Mouse (Mus musculus) MEL (cell line): ENCODE measurements around the gene Cacna1b. TPM values are rescaled to one million over a fixed set of nuclear protein-coding genes. Genes with fewer than 3 reads are reported as not detected.

Experiments used
- DNase-seq: peaks from one replicate; pipeline ENCODE4 v3.0.0; 2011; ENCODE audit warnings: low read depth, low spot score
- H3K27ac ChIP-seq: 2 replicates; pipeline ENCODE4 v1.5.1; 2012; ENCODE audit warnings: low read depth, mild to moderate bottlenecking, control low read depth, low read length, moderate library complexity; ENCODE audit not compliant: control insufficient read depth
- H3K27me3 ChIP-seq, 2 experiments: fragments of 150-350 bp in 1 of 2; sonication (generic) in 1 of 2; 2 replicates each; pipeline ENCODE4 v1.6.1; 2012; ENCODE audit warnings: low read length in 2 of 2, mild to moderate bottlenecking in 2 of 2, improper control_type of control experiment in 1 of 2, moderate library complexity in 1 of 2; ENCODE audit not compliant: insufficient read depth in 2 of 2, control insufficient read depth in 1 of 2
- H3K36me3 ChIP-seq, 2 experiments: 2 replicates each; pipeline ENCODE4 v1.6.1; 2012 to 2014; ENCODE audit warnings: low read length in 2 of 2, improper control_type of control experiment in 1 of 2, inconsistent platforms in 1 of 2, mild to moderate bottlenecking in 1 of 2; ENCODE audit not compliant: insufficient read depth in 2 of 2, control insufficient read depth in 1 of 2
- H3K4me1 ChIP-seq, 2 experiments: fragments of 150-350 bp in 1 of 2; sonication (generic) in 1 of 2; 2 replicates each; pipeline ENCODE4 v1.6.1; 2012; ENCODE audit warnings: low read length in 2 of 2, improper control_type of control experiment in 1 of 2, mild to moderate bottlenecking in 1 of 2; ENCODE audit not compliant: insufficient read depth in 2 of 2, control insufficient read depth in 1 of 2
- H3K4me3 ChIP-seq, 2 experiments: fragments of 150-350 bp in 1 of 2; sonication (generic) in 1 of 2; 2 replicates each; pipeline ENCODE4 v1.5.1; 2012; ENCODE audit warnings: low read depth in 2 of 2, low read length in 2 of 2, mild to moderate bottlenecking in 2 of 2, moderate library complexity in 2 of 2, control low read depth in 1 of 2, improper control_type of control experiment in 1 of 2; ENCODE audit not compliant: control insufficient read depth in 1 of 2, insufficient read depth in 1 of 2
- H3K79me2 ChIP-seq: 2 replicates; pipeline ENCODE4 v1.6.1; 2012; ENCODE audit warnings: mild to moderate bottlenecking, low read length, moderate library complexity; ENCODE audit not compliant: control insufficient read depth, poor library complexity, insufficient read depth
- H3K9ac ChIP-seq: 2 replicates; pipeline ENCODE4 v1.6.1; 2012; ENCODE audit warnings: low read depth, mild to moderate bottlenecking, control low read depth, low read length, moderate library complexity; ENCODE audit not compliant: control insufficient read depth, poor library complexity, severe bottlenecking
- H3K9me3 ChIP-seq: fragments of 150-350 bp; sonication (generic); replicated peaks from 2 replicates; pipeline ENCODE4 v1.6.1; 2012; ENCODE audit warnings: mild to moderate bottlenecking, low read length, improper control_type of control experiment, moderate library complexity; ENCODE audit not compliant: insufficient read depth
- CHD2 ChIP-seq: IDR thresholded peaks from 2 replicates; pipeline ENCODE4 v1.6.1; 2011; ENCODE audit warnings: low read length, improper control_type of control experiment
- CTCF ChIP-seq, 3 experiments: IDR thresholded peaks in 2 of 3; conservative IDR thresholded peaks in 1 of 3; 2 replicates each; pipeline ENCODE4 v1.5.1; 2011 to 2012; ENCODE audit warnings: low read length in 3 of 3, low read depth in 2 of 3, mild to moderate bottlenecking in 2 of 3, improper control_type of control experiment in 1 of 3, inconsistent platforms in 1 of 3, mixed read lengths in 1 of 3, moderate library complexity in 1 of 3; ENCODE audit not compliant: control insufficient read depth in 1 of 3, insufficient read depth in 1 of 3, poor library complexity in 1 of 3, severe bottlenecking in 1 of 3
- E2F4 ChIP-seq: IDR thresholded peaks from 2 replicates; pipeline ENCODE4 v1.6.1; 2011; ENCODE audit warnings: low read depth, low read length, improper control_type of control experiment, borderline replicate concordance
- EP300 ChIP-seq, 2 experiments: IDR thresholded peaks; 2 replicates each; pipeline ENCODE4 v1.6.1; 2011; ENCODE audit warnings: improper control_type of control experiment in 2 of 2, low read length in 2 of 2, low read depth in 1 of 2, mild to moderate bottlenecking in 1 of 2
- GABPA ChIP-seq: IDR thresholded peaks from 2 replicates; pipeline ENCODE4 v1.6.1; 2012; ENCODE audit warnings: low read depth, mild to moderate bottlenecking, inconsistent platforms, low read length, improper control_type of control experiment, moderate library complexity
- GATA1 ChIP-seq: IDR thresholded peaks from 2 replicates; pipeline ENCODE4 v1.6.1; 2011; ENCODE audit warnings: low read depth, low read length, improper control_type of control experiment
- HCFC1 ChIP-seq: IDR thresholded peaks from 2 replicates; pipeline ENCODE4 v1.6.1; 2012; ENCODE audit warnings: low read depth, mild to moderate bottlenecking, inconsistent platforms, low read length, improper control_type of control experiment, moderate library complexity
- JUND ChIP-seq: IDR thresholded peaks from 2 replicates; pipeline ENCODE4 v1.6.1; 2011; ENCODE audit warnings: low read depth, mild to moderate bottlenecking, improper control_type of control experiment, low read length
- KAT2A ChIP-seq: conservative IDR thresholded peaks from 2 replicates; pipeline ENCODE4 v1.6.1; 2012; ENCODE audit warnings: low read depth, low read length, improper control_type of control experiment, inconsistent platforms
- MAFK ChIP-seq: IDR thresholded peaks from 2 replicates; pipeline ENCODE4 v1.6.1; 2011; ENCODE audit warnings: low read depth, mild to moderate bottlenecking, low read length, improper control_type of control experiment, borderline replicate concordance
- MXI1 ChIP-seq: IDR thresholded peaks from 2 replicates; pipeline ENCODE4 v1.6.1; 2011; ENCODE audit warnings: mild to moderate bottlenecking, low read depth, low read length, improper control_type of control experiment
- MYB ChIP-seq: IDR thresholded peaks from 2 replicates; pipeline ENCODE4 v1.6.1; 2011; ENCODE audit warnings: mild to moderate bottlenecking, low read depth, low read length, improper control_type of control experiment
- MYC ChIP-seq: IDR thresholded peaks from 2 replicates; pipeline ENCODE4 v1.6.1; 2011; ENCODE audit warnings: low read depth, mild to moderate bottlenecking, low read length, improper control_type of control experiment, moderate library complexity
- NELFE ChIP-seq: IDR thresholded peaks from 2 replicates; pipeline ENCODE4 v1.6.1; 2011; ENCODE audit warnings: low read depth, low read length, improper control_type of control experiment
- NRF1 ChIP-seq: IDR thresholded peaks from 2 replicates; pipeline ENCODE4 v1.6.1; 2014; ENCODE audit warnings: low read depth, mild to moderate bottlenecking, inconsistent platforms, low read length, improper control_type of control experiment, moderate library complexity; ENCODE audit not compliant: poor library complexity, insufficient read depth, severe bottlenecking
- POLR2A ChIP-seq, 2 experiments: IDR thresholded peaks; 2 replicates each; pipeline ENCODE4 v1.6.1; 2011 to 2012; ENCODE audit warnings: low read length in 2 of 2, mild to moderate bottlenecking in 2 of 2, control low read depth in 1 of 2, improper control_type of control experiment in 1 of 2, low read depth in 1 of 2, moderate library complexity in 1 of 2; ENCODE audit not compliant: control insufficient read depth in 1 of 2, insufficient read depth in 1 of 2, poor library complexity in 1 of 2
- POLR2AphosphoS2 ChIP-seq: IDR thresholded peaks from 2 replicates; pipeline ENCODE4 v1.6.1; 2011; ENCODE audit warnings: low read length, improper control_type of control experiment
- RCOR1 ChIP-seq: IDR thresholded peaks from 2 replicates; pipeline ENCODE4 v1.6.1; 2012; ENCODE audit warnings: low read depth, mild to moderate bottlenecking, inconsistent platforms, low read length, improper control_type of control experiment
- SMC3 ChIP-seq: IDR thresholded peaks from 2 replicates; pipeline ENCODE4 v1.6.1; 2011; ENCODE audit warnings: low read depth, low read length, improper control_type of control experiment
- TBP ChIP-seq: IDR thresholded peaks from 2 replicates; pipeline ENCODE4 v1.8.0; 2011; ENCODE audit warnings: low read depth, low read length, improper control_type of control experiment
- UBTF ChIP-seq: IDR thresholded peaks from 2 replicates; pipeline ENCODE4 v1.6.1; 2012; ENCODE audit warnings: low read depth, mild to moderate bottlenecking, inconsistent platforms, low read length, improper control_type of control experiment, moderate library complexity, borderline replicate concordance; ENCODE audit not compliant: insufficient read depth
- ZC3H11A ChIP-seq: IDR thresholded peaks from 2 replicates; pipeline ENCODE4 v1.6.1; 2012; ENCODE audit warnings: low read depth, mild to moderate bottlenecking, inconsistent platforms, low read length, improper control_type of control experiment
- ZKSCAN1 ChIP-seq: IDR thresholded peaks from 2 replicates; pipeline ENCODE4 v1.6.1; 2012; ENCODE audit warnings: low read depth, mild to moderate bottlenecking, inconsistent platforms, low read length, improper control_type of control experiment, moderate library complexity
- ZMIZ1 ChIP-seq: IDR thresholded peaks from 2 replicates; pipeline ENCODE4 v1.6.1; 2012; ENCODE audit warnings: low read depth, mild to moderate bottlenecking, inconsistent platforms, low read length, improper control_type of control experiment, moderate library complexity
- polyA plus RNA-seq, 2 experiments: library from polyadenylated mRNA; stranded (reverse) in 1 of 2; unstranded in 1 of 2; fragments of >175 nt in 1 of 2; fragments of >200 nt in 1 of 2; gene quantifications; 2 replicates each; pipeline versions ENCODE4 v1.2.1 to v1.2.4; 2012; ENCODE audit warnings: low replicate concordance in 2 of 2, low read depth in 1 of 2; ENCODE audit not compliant: insufficient read length in 2 of 2, insufficient read depth in 1 of 2, missing spikeins in 1 of 2
- total RNA-seq: library from RNA; depleted of rRNA; stranded (reverse); fragments of 300-350 nt; gene quantifications from 2 replicates; pipeline ENCODE4 v1.2.3, GENCODE M21; 2012

Cacna1b gene
- total and polyA plus RNA-seq, 3 experiments, result not detected

GRCm38 (mm10) chr2:24807691-24808090 is 44.7 kb upstream of the Cacna1b start:
- no peaks in the 10 kb centered on the region for H3K79me2 ChIP-seq
- TF ChIP-seq CHD2 (no peak), ZMIZ1 (no peak), KAT2A (no peak), UBTF (no peak), ZKSCAN1 (no peak), NRF1 (no peak), NELFE (no peak), CTCF (IDR thresholded peaks at IDR 0.05 in 2 of 3, conservative IDR thresholded peaks at IDR 0.05 in 1 of 3; ENCODE audit: control insufficient read depth in 1 of 3, insufficient read depth in 1 of 3, low read depth in 2 of 3, low read length in 3 of 3, poor library complexity in 1 of 3, severe bottlenecking in 1 of 3) (no peak), MYB (no peak), MYC (no peak), GABPA (no peak)
- TF ChIP-seq, all 39 proteins: peak for 0
- Histone ChIP-seq H3K36me3 (peaks cover 11 to 26% of the 10 kb centered on the region in 2 experiments), H3K4me1 (peaks cover 0 to 6% of the 10 kb centered on the region in 2 experiments; a peak in 3 of 4 replicates), H3K4me3 (no peak overlapping the region), H3K9me3 (no peaks in the 10 kb centered on the region), H3K9ac (no peak overlapping the region), H3K27ac (no peak overlapping the region), H3K27me3 (no peaks in the 10 kb centered on the region)
- DNase-seq, result no peak

GRCm38 (mm10) chr2:24807036-24807435 is 44.1 kb upstream of the Cacna1b start:
- TF ChIP-seq MXI1 (no peak), E2F4 (no peak), NRF1 (no peak), SMC3 (no peak), ZKSCAN1 (no peak), UBTF (no peak), POLR2AphosphoS2 (no peak), POLR2A (IDR thresholded peaks at IDR 0.05; ENCODE audit: control insufficient read depth in 1 of 2, insufficient read depth in 1 of 2, low read depth in 1 of 2, low read length in 2 of 2, poor library complexity in 1 of 2) (no peak), RCOR1 (no peak), HCFC1 (no peak), JUND (no peak), KAT2A (no peak), GATA1 (no peak), MAFK (no peak), MYB (no peak), TBP (no peak), ZC3H11A (no peak), EP300 (IDR thresholded peaks at IDR 0.05; ENCODE audit: low read depth in 1 of 2, low read length in 2 of 2) (no peak)
- TF ChIP-seq, all 39 proteins: peak for 0
- Histone ChIP-seq H3K4me3 (no peak overlapping the region), H3K36me3 (peaks cover 11 to 29% of the 10 kb centered on the region in 2 experiments), H3K9ac (no peak overlapping the region), H3K9me3 (no peaks in the 10 kb centered on the region), H3K27ac (no peak overlapping the region), H3K79me2 (no peaks in the 10 kb centered on the region), H3K27me3 (no peaks in the 10 kb centered on the region), H3K4me1 (peaks cover 0 to 6% of the 10 kb centered on the region in 2 experiments; a peak in 3 of 4 replicates)
- no peak for DNase-seq
